Mouse (Mus musculus) yolk sac, embryonic 10.5 days (tissue): ENCODE results near the gene Kctd7.
A peak's percentile ranks its signal among the peaks of the same experiment; 100 is the strongest.

Experiments used
- DNase-seq: peaks from one replicate; pipeline ENCODE4 v3.0.0-alpha.2; 2017; ENCODE audit warnings: low spot score

The Kctd7 gene

DNA sequence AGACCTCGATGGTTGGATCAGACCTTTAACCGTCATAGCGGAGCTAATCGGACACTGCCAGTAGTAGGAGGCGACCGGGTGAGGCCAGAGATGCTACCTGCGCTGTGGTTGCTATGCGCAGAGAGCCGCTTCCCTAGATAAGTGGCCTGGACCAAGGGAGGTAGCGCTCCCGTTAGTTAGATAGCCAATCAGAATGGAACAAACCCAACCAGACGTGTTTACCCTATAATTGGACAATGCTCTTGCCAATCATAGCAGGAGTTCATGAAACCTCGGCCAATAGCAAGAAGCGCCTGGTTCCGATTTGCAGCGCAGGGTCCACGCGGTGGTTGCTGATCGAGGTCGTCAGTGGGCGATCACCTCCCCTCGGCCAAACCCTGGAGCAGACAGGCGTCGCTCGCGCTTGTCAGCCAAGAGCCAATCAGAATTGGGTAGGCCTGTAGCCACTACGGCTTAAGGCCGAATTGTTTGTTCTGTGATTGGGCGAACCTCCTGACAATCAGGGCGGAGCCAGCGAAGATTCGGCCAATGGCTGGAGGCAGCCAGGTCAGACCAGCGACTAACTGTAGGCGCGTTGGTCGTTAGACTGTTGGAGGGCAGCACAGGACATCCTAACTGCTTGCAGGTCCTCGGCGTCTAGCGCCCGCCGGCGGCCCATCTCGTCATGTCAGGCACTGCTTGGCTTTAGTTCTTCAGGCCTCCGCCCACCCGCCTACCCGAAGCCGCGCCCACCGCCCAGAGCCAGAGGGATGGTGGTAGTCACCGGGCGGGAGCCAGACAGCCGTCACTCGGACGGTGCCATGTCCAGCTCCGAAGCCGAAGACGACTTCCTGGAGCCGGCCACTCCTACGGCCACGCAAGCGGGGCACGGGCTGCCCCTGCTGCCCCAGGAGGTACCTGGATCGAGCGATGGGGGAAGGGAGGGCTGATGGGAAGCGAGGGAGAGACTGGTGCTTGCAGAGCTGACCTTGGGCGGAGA is at the start of gene Kctd7:
Kctd7 (plus strand) TSS at position 528 of the 979 bp plus-strand sequence.
- peak; percentile 97 for DNase-seq

DNA sequence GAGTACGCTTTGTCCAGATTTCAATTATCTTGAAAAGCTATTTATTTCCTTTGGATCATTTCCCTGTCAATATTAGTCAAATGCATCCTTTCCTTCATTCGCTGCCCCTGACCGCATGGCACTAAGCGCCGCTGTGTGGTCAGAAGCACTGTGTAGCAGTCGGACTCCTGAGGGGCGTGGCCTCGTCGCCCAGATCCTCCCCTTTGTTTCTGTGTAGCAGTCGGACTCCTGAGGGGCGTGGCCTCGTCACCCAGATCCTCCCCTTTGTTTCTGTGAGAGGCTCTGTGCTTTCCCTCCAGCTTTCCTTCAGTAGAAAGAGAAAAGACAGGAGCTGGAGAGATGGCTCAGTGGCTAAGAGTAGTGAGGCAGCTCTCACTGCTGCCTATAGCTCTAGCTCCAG is 47.9 kb upstream of the Kctd7 start:
- DNase-seq, result peak; percentile 23

DNA sequence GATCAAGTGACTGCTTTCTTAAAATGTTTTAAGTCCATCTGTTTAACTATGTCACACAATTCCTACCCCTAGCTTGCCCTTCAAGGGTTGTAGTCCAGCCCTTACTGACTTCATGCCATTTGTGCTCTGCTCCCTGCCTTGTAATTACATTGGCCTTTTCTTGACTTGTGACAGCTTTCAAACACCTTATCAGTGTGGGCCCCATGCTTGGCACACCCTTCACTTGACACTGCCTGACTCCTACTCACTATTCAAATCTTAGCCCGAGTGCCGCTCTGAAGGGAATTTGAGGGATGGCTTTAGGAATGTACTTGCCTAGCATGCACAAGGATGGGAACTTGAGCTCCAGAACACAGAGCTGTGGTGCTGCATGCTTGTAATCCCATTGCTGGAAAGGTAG is 46.8 kb upstream of the Kctd7 start:
- DNase-seq, result no peak

DNA sequence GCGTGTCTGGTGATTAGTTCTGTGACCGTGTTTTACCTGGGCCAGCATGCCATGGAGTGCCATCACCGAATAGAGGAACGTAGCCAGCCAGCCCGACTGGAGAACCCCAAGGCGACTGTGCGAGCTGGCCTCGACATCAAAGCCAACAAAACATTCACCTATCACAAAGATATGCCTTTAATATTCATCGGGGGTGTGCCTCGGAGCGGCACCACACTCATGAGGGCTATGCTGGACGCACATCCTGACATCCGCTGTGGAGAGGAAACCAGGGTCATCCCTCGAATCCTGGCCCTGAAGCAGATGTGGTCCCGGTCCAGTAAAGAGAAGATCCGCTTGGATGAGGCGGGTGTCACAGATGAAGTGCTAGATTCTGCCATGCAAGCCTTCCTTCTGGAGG is 42.9 kb upstream of the Kctd7 start:
- no peak for DNase-seq

DNA sequence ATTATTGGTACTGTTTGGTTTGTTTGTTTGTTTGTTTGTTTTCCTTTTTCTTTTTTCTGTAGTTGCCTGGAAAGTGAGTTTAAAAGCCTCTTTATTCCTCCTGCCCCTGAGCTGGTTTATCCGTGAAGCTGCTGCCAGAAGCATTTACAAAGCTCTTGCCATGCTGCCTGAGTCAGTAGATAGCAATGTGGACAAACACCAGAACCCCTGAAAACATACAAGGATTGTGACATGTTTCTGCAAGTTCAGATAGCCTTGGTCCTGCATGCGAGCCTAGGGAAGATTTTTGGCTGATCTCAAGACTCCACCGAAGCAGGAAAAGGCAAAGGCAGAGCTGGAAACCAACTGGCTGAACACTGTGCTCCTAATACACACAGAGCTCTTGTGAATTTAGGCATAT is 35.3 kb upstream of the Kctd7 start:
- no peak for DNase-seq

DNA sequence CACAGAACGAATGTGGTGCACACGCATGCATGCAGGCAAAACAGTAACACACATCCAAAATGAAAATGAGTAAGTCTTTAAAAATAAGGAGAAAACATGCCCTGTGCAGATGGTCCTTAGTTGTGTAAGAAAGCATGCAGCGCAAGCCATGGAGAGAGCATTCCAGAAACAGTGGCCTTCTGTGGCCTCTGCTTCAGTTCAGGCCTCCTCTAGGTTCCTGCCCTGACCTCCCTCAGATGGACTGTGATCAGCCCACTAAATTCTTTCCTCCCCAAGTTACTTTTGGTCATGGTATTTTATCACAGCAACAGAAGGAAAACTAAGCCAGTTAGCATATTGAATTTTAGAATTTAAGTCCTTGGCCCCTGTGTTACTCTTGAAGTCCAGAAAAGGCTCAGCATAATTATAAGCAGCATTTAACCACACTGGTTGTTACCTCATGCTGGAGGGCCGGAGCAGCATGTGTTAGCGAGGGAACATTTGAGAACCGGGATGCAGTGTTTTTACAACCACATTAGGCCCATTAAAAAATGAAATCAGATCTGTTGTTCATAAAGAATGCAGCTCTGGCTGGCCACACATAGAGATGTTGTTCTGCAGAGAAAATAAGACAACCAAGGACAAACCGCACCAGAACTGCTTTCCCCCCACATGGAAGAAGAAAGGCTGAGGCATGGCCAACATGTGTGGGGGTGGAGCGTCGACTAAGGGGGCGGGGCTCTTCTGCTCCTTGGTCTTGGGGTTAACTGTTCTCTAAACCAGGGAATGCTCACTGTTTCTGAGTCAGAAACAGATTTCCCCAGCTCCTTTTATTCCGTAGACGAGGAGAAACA is 33.8 kb upstream of the Kctd7 start:
- no peak for DNase-seq

DNA sequence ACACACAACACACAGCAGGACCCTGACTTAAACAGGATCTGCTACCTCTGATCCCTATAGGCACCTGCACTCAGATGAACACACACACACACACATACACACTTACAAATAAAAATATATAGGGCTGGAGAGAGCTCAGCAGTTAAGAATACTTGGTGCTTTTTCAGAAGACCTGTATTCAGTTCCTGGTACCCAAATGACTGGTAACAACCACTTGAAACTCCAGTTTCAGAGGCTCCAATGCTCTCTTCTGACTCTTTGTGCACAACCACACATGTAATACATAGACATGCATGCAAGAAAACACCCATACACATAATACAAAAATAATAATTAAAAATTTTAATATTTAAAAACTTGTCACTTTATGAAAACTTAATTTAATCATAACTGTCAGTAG is 32.0 kb upstream of the Kctd7 start:
- no peak for DNase-seq

DNA sequence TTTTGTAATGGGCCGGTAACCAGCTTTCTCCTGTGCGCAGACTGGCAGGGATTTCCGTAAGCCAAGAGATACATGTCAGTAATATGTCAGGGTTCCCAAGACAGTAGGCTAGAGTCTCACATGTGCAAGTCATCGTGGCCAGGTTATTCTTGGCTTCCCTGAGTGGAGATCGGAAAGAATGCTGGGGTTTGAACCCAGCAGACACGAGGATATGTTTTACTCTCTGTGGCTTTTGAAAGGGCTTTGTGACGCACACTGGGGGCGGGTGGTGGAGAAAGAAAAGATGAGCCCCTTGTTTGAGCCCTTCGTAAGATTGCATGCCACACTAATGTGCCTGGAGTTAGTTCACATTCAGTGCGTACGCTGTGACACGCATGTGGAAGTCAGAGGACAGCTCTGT is 28.5 kb upstream of the Kctd7 start:
- DNase-seq, result no peak

DNA sequence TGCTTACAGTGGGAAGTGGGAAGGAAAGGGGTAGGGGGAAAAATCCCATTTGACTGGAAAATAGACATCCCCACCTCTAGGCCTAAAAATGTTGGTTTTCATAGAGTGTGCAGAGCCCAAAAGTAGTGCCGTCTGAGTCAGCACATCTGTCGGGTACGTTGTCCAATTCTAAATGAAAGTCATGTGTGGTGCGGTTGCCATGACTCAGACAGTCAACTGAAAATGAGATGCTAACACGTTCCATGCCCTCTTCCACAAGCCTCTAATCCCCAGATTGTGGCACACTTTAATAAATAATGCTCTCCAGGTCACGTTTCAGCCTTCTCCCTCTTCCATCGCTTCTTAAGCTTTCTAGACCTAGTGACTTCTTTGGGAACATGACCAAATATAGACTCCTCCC is 27.8 kb upstream of the Kctd7 start:
- no peak for DNase-seq

DNA sequence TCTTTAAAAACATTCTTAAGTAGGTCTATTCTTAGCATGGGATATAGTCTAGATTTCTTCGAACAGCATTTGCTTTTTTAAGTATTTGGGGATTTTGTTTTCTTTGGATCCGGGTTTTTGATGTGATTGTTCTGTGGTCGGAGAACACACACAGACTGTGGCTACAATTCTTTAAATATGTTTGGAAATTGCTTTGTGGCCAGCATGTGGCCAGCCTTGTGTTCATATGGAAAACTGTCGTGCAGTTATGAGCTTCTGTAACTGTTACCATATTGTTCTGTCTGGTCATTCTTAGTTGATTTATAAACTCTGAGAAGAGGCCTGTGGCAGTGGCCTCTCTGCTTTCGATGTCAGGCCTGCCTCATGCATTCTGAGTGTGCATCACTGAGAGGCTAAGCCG is 26.7 kb upstream of the Kctd7 start:
- no peak for DNase-seq

DNA sequence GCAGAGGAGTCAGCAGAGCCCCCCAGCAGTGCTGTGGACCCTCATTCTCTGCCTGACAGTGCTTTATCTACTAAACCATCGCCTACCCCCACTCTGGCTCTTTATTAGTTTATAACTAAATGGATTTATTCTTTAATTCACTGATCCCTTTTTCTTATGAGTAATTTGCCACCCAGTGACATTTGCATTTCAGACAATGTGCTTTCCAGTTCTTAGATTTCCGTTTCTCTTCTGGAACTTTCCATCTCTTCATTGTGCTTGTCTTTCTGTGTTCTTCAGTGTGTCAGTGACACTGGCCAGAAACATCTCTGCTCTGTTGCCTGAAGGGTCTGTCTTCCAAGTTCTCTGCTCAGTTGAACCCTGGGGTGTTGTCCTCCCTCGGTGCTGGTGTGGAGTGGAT is 25.4 kb upstream of the Kctd7 start:
- DNase-seq, result no peak

DNA sequence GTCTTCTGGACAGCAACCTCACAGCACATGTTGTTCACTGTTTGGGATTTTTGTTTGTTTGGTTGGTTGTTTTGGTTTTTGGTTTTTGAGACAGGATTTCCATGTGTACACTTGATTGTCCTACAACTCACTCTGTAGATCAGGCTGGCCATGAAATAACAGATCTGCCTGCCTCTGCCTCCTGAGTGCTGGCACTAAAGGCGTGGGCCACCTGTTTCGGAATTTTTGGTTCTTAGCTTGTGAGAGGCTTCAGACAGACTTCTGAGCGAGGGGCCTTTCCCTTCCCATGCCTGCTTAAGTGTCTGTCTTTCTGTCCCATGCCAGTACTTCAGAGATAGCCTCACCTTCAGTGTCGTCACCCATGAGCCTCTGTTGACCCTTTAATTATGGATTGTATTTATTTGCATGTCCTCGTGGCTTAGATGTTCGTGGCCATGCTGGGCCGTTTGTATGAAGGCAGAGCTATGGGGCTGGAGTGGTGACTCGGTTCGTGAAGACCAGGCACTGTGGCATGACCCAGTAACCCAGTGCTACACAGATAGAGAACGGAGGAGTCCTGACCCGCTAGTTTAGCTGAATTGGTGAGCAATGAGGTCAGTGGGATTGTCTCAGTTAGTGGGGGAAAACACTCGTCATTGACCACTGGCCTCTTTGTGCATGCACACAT is 24.5 kb upstream of the Kctd7 start:
- DNase-seq, result no peak

DNA sequence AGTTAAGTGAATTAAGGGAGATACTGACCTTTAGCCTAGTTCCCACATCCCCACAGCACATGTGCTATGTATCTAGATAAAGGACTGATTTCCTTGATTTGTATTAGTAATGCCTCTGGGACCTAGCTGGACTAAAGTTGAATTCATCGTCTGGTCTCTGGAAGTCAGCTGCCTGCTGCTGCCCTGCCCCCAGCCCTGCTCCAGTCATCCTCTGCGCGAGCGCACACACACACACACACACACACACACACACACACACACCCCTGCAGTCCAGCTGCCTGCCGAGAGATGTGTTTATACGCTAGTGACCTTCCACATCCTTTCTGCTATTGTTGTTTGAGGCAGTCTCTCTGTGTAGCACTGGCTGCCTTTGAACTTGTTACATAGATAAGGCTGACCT is 23.8 kb upstream of the Kctd7 start:
- peak; percentile 13 for DNase-seq

DNA sequence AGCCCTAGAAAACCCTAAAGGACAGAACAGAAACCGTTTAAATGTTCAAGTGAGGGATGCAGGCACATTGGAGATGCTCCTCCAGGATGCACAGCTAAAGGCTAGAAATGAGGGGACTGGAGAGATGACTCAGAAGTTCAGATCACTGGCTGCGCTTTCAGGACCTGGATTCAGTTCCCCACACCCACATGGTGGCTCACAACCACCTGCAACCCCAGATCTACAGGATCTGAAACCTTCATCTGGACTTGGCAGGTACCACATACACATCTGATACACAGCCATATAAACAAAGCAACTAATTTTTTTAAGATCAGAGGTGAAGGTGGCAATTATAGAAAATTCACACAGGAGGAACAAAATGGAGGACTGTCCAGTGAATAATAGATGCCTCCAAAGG is 22.3 kb upstream of the Kctd7 start:
- no peak for DNase-seq

DNA sequence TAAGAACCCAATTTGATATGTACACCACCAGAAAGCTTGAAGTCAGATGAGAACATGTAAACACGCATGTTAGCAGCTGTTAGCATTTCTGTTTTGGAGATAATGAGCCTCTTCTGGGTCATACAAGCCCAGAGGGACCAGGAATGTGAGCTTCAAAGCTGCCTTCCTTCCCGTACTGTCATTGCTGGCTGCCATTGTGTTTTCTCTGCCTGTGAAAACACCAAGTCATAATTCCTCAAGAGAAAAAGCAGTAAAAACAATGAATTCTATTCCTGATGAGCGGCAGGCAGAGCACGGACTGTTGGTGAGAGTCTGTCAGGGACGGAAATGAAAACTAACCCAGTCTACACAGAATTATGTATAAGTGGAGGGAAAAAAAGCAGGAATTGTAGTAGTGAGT is 20.4 kb upstream of the Kctd7 start:
- no peak for DNase-seq

DNA sequence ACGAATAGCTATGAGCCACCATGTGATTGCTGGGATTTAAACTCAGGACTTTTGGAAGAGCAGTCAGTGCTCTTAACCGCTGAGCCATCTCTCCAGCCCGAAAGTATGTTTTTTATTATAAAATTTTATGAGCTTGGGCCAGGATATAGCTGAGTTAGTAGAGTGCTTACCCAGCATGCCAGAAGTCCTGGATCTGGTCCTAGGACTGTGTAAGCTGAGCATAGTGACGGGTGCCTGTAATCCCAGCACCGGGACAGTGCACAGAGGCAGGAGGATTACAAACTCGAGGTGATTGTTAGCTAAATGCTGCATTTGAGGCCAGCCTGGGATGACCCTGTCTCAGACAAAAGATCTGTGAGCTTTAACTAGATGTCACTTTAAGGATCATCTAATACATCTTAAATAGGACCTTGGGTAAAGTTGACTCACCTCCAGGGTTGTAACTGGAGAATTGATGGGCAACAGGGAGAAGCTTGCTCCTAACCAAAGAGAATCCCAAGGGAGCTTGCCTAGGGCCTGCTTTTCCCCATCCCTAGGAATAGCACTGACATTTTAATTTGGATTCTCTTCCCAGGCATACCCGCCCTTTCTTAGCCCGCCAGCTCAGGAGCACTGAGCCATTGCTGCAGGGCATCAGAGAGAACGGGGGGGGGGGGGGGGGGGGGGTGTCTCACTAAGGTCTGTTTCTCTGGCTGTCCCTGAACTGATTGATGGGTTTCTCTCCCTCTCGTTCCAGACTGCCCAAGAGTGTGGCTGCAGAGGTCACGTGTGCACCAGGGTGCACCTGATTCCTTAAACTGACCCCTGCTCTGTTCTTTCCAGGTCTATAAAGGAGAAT is 15.8 kb upstream of the Kctd7 start:
- no peak for DNase-seq

DNA sequence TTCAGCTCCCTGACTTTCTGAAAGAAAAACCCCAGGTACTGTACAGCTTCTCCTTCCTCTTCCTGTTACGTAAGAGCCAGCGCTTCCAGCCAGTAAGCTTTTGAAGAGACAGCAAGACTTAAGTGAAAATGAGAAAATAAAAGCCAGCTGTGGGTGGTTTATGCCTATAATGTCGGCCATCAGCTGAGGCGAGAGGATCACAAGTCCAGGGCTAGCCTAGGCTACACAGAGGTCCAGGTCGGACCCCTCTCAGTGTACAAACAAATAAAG is 15.2 kb upstream of the Kctd7 start:
- DNase-seq, result no peak

DNA sequence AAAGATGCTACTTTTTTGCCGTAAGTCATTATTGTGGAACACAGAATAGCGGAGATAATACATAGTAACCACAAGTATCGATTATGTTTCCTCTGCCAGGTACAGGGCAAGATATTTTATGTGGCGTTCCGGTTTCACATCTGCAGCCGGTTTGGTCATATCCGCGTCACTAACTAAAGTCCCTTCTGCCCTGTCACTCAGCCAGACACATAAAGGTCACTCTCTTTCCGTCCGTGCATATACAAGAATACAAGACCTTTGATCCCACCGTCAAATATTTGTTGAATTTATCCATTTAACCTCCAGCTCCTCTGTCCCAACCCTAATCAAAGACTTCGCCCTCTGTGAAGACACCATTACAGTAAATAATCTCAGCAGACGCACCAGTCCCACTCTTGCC is 8.1 kb upstream of the Kctd7 start:
- no peak for DNase-seq

DNA sequence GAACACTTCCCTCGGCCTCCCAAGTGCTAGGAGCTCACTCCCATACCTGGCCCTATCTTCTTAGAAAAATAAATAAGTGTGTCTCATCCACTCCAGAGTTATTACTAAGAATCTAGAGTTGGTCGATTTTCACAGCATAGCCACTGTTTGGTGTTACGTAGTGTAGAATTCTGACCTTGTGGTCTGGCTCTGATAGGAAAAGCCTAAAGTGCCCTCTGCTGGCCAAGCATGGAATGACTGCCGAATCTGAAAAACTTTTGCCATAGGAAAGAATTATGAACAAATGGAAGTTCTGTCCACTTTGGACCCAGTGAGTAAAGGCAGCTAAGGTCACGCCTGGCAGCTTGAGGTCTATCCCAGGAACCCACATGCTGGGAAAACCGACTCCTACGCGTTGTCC is 5.3 kb upstream of the Kctd7 start:
- peak; percentile 49 for DNase-seq

DNA sequence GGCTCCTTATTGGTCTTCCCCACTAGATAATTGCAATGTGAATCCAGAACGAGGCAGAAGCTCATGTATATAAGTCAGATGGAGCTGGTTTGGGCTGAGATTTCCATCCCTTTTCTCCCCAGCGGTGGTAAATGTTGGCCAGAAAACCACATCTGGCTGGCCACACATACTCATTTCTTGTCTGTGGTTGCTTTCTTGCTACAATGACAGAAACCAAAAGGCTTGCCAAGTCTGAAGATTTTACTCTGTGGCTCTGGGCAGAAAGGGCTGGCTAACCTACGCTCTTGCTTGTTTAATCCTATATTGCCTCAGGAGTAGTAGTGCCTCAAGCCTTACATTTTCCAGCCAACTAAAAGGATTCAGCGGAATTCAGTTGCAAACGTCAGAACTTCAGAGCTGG is 3.5 kb upstream of the Kctd7 start:
- DNase-seq, result no peak

DNA sequence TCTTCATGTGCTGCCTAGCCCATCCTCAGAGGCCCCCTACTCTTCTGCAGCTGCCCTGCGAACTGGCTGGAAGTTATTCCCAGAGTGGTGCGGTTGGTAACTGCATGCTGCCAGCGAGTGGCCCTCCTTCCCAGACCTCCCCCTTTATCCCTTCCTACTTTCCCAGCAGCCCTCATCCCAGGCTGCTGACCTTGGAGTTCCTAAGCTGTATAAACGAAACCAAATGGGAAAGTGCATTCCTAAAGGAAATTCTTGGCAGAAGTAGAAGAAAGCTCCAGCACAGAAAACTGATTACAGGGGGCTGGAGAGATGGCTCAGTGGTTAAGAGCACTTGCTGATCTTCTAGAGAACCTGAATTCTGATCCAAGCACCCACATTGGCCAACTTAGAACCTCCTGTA is 2.6 kb upstream of the Kctd7 start:
- no peak for DNase-seq

DNA sequence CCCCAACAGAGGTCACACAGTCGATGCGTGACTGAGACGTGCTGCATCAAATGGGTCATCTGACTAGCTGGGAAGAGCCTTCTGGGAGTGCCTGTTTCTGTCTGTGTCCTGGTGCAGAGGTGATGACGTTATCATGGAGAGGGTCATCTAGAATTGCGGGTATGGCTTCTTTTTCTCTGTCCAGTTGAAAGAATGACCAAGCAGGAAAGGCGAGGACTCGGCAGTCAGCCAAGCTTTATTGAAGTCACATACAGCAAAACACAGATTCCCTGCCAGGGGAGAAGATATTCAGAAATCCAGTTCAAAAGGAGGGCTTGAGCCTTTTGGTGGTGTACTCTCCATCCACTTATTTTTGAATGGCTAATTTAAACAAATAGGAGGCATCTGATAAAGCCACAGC is 1.6 kb upstream of the Kctd7 start:
- DNase-seq, result no peak
